Mouse (Mus musculus) spleen, adult 12 weeks (tissue): ENCODE measurements around the gene U2surp.
"Not testable (repeated sequence)": the region's sequence is repeated elsewhere in the genome, so short reads cannot be mapped to it uniquely, and the experiment has no call there.

ENCODE experiments used
- DNase-seq: peaks from one replicate; pipeline ENCODE4 v3.0.0; 2022; ENCODE audit warnings: low spot score

U2surp gene

GRCm38 (mm10) chr9:95469011-95469576 is 42.7 kb downstream of the U2surp start:
- DNase-seq: not testable (repeated sequence)

DNA sequence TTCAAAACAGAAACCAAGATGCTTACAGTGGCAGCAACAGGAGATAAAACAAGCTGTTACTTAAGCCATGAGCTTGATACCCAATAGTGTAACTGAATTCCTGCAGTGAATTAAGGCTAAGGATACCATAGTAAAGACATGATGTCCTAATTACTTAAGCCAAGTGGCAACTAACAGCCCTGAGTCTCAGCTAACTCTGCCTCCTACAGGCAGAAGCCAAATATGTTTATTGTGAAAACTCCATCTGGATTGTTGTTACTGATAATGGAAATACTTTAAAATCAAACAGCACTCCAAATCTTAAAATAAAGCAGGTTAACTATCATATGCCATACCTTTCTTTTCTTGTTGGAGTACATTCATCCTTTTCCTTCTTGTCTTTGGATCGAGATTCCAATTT is 47.8 kb downstream of the U2surp start:
- no peak for DNase-seq

- DNase-seq: no peak
Measured at GRCm38 (mm10) chr9:95451931-95452330, 59.9 kb downstream of the U2surp start.

DNA sequence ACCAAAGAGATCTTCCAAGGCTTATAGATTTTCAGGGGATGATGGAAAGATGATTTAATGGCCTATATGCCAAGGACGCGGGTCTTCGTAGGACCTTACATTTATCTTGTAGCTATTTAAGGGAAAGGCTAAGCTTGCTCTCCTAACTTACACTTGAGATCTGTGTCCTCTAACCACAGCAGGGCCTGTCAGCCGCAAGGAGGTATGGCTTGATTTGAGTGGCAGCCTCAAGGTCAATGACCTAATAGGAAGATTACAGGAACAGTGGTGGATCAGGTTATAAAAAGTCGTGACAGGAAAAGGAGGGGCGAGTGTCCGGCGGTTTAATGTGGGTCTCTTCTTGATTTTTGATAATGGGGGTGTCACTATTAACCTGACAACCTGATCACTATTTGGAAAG is 61.2 kb downstream of the U2surp start:
- no peak for DNase-seq

- DNase-seq: no peak
Measured at GRCm38 (mm10) chr9:95442321-95442731, 69.5 kb downstream of the U2surp start.

- no peak for DNase-seq
Measured at GRCm38 (mm10) chr9:95437883-95438282, 73.9 kb downstream of the U2surp start.

DNA sequence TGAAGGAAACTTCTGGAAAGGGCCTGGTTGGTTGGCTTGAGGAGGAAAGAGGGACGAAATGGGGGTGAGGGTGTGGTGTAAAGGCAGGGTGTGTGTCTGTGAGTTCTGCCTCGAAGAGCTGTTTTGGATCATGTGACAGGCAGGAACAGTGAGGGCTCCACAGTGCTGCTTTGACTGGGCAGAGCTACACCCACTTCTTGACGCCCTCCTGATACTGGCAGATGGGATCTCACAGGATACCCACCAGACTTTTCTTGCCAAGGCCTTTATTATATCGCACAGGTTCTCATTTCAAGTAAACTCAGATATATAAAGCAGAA is 75.5 kb downstream of the U2surp start:
- DNase-seq: no peak

DNA sequence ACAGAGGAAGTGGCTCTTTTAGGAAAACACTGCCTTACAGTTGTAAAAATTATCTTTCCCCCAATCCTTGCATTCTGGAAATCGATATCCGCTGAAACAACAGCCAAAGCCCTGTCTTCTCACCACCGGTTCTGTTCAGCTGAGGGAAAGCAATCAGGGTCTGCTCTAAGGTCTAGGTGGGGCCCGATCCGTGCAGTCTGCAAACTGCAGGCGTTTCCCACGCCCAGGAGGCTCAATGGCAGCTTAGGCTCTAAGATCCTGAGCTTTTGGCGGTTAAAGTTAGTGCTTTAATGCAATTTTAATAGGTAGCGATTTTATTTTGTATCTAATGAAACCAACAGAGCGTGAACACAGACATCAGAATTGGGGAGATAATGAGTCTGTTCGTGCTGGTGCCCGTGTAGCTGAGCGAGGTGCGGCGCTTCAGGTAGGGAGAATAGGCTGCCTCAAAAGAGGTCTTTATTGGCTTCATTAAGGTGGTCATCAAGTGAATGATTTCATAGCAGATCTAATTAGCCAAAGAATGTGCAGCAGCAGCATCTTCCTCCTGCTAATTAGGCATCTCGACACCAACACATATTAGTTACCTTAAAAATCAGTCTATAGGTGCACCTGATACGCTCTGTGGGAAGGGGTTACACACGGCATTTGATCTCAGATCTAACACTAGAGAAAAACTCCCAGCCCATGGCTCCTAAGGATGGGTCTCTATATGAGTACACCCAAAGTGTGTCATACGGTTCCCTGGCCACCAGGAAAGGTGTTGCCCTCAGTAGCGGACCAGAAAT is 76.1 kb downstream of the U2surp start:
- DNase-seq: no peak

DNA sequence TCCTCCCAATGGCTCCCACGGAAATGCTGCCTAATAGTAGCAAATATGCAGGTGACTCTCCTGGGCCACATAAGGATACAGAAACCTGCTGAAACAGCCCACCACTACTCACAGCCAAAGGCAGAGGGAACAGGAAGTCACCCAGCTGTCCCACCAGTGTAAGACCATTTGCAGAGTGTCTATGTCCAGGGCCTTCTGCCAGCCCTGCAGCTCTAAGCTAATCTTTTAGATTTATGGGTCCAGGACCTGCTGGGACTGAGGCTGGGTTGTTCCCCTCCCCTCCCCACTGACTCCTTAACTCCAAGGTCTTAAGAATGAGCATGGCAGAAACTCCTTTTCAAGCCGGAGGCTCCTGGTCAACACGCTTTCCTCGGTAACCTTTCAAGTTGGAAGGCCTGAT is 83.5 kb downstream of the U2surp start:
- DNase-seq: no peak

DNA sequence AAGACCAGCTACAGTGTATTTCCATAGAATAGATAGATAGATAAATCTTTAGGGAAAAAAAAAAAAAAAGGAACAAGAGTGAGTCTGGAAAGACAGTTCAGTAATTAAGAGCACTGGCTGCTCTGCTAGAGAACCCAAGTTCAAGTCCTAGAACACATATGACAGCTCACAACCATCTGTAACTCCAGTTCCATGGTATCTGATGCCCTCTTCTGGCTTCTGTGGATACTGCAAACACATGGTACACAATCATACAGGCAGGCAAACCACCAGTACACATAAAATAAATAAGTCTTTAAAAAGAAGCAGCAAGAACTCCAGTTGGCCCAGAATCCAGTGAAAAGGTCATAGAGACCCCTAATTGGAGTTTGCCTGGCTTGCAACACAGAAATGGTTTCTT is 97.9 kb downstream of the U2surp start:
- DNase-seq: no peak

DNA sequence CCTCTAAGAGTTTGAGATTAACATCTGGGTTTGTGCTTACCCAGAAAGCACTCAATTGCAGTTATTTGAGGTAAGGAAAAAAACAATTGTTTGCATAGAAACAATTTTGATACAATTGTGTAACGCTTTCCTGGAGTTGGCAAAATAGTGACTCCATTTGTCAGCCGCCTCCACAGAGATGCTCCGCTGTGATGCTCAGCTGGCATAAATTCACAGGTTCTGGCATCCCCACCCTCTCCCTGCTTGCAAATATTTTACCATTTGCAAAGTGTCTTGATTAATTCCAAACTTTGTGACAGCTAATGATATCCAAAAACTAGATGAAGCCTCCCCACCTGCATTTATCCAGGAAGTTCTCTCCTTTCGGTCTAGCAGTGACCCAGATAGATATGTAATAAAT is 99.7 kb downstream of the U2surp start:
- DNase-seq: no peak

DNA sequence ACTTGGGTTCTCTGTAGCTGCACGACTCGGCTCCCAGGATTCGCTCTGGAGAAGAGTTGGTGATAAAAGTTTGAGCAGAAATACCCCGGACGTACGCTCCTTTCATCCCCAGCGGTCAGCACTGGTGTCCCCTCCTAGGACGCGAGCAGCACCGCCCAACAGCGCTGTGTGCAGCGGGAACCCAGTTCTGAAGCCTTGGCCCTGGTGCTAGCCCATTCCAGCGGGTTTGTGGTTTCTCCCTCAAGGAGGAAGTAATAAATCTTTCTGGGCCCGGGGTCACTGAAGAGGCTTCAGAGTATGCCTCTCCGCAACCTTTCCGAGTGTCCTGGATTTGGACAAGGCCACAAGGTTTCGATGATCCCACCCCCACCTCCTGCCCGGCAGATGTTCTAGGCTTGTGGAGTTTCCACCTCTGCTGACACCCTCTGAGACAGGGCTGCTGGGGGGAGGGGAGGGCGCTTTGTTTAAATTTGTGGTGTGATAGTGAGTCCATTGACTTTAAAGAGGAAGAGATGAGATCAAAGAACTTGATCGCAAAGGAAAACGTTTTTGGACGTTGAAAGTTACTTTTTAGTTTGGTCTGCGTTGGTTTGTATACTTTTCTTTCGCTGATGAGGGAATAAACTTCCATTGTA is 104.1 kb downstream of the U2surp start:
- DNase-seq: no peak
